Mouse (Mus musculus): ENCODE data around the gene Gm13089.
"Not testable (repeated sequence)": the region's sequence is repeated elsewhere in the genome, so short reads cannot be mapped to it uniquely, and the experiment has no call there.

Gene Gm13089

DNA sequence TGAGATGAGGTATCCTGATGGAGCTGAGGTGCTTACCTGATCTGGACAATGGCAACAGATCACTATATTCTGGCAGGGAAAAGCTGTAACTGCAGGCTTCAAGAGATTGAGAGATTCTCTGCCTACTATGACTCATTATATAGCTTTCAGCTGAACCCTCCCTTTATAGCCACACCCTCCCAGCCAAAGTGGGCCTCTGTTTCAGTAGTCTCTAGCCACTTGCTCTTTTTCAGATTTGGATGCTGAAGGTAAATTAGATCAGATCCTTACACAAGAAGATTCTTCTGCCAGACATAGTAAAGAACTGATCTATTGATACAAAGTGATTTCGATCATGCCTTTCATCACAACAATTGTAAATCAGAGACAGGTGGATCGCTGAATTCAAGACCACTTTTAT is at the start of gene Gm13089:
Gm13089 (minus strand) TSS at position 101 of the 400 bp plus-strand sequence.
- TF ChIP-seq NANOG (IDR thresholded peaks at IDR 0.05; ENCODE audit: borderline replicate concordance, low read length) (no peak), CTCF (conservative IDR thresholded peaks at IDR 0.05; ENCODE audit: low read length) (no peak), POU5F1 (IDR thresholded peaks at IDR 0.05; ENCODE audit: borderline replicate concordance, low read length) (no peak)
- no peaks in the 10 kb centered on the region for H3K27me3 ChIP-seq (ENCODE audit: insufficient read depth, low read length)
- no peaks in the 10 kb centered on the region for H3K4me1 ChIP-seq (replicated peaks; ENCODE audit: low read depth, low read length)
- no peak within 1 kb of the TSS for H3K4me3 ChIP-seq (replicated peaks; ENCODE audit: low read length)
- peaks cover 10% of the 10 kb centered on the region for H3K9me3 ChIP-seq (ENCODE audit: low read length)
- no peaks in the 10 kb centered on the region for H3K36me3 ChIP-seq (ENCODE audit: insufficient read depth, low read length)

- H3K4me3 ChIP-seq (replicated peaks; ENCODE audit: low read length) = no peak within 1 kb of the TSS
- H3K36me3 ChIP-seq (ENCODE audit: insufficient read depth, low read length) = no peaks in the 10 kb centered on the region
- no peaks in the 10 kb centered on the region for H3K9me3 ChIP-seq (ENCODE audit: low read length)
- H3K4me1 ChIP-seq (replicated peaks; ENCODE audit: low read depth, low read length) = no peaks in the 10 kb centered on the region
- H3K27me3 ChIP-seq (ENCODE audit: insufficient read depth, low read length) = no peaks in the 10 kb centered on the region
- TF ChIP-seq NANOG (IDR thresholded peaks at IDR 0.05; ENCODE audit: borderline replicate concordance, low read length) (no peak), POU5F1 (IDR thresholded peaks at IDR 0.05; ENCODE audit: borderline replicate concordance, low read length) (no peak), CTCF (conservative IDR thresholded peaks at IDR 0.05; ENCODE audit: low read length) (no peak)
Measured at GRCm38 (mm10) chr4:143719155-143719554, 16.6 kb upstream of the Gm13089 start, which contains the start of gene Gm13078. Gene Gm13078, plus strand, starts transcription at chr4:143719455.

- not testable (repeated sequence) for H3K4me3 ChIP-seq (replicated peaks; ENCODE audit: low read length); H3K4me1 ChIP-seq (replicated peaks; ENCODE audit: low read depth, low read length); H3K36me3 ChIP-seq (ENCODE audit: insufficient read depth, low read length); H3K9me3 ChIP-seq (ENCODE audit: low read length); H3K27me3 ChIP-seq (ENCODE audit: insufficient read depth, low read length)
Measured at GRCm38 (mm10) chr4:143657146-143657545, 45.4 kb downstream of the Gm13089 start, which contains the start of gene Gm13088. Gene Gm13088, minus strand, starts transcription at chr4:143657246.
